Mouse (Mus musculus) limb, embryonic 11.5 days (tissue): ENCODE measurements at regions not wholly inside any gene's neighbourhood (a gene's known extent, or its start where the extent isn't known, plus 50 kb on each side); places are given as distances from the start of the nearest gene placed in this dataset.

Experiments used
- ATAC-seq: fragments of 200-750 bp; cut with Nextera tagmentation; 2 replicates; pipeline ENCODE4 v1.8.0; 2017; ENCODE audit warnings: low read depth; ENCODE audit not compliant: insufficient number of reproducible peaks, low FRiP score, low TSS enrichment
- DNase-seq: peaks from one replicate; pipeline ENCODE4 v3.0.0-alpha.2; 2015; ENCODE audit warnings: low spot score
- H3K27ac ChIP-seq: fragments of 300-500 bp; sonication (generic); replicated peaks from 2 replicates; pipeline ENCODE4 v1.5.1; 2014; ENCODE audit warnings: low read depth, mild to moderate bottlenecking, low read length
- H3K27me3 ChIP-seq: fragments of 300-500 bp; sonication (generic); 2 replicates; pipeline ENCODE4 v1.6.1; 2014; ENCODE audit warnings: mild to moderate bottlenecking, low read length, mixed read lengths; ENCODE audit not compliant: control insufficient read depth, insufficient read depth
- H3K36me3 ChIP-seq: fragments of 300-500 bp; sonication (generic); 2 replicates; pipeline ENCODE4 v1.6.1; 2014; ENCODE audit warnings: mild to moderate bottlenecking, low read length, moderate library complexity, mixed read lengths; ENCODE audit not compliant: control insufficient read depth, insufficient read depth
- H3K4me1 ChIP-seq: fragments of 300-500 bp; sonication (generic); 2 replicates; pipeline ENCODE4 v1.6.1; 2014; ENCODE audit warnings: low read length, mixed read lengths; ENCODE audit not compliant: control insufficient read depth, insufficient read depth
- H3K4me2 ChIP-seq: fragments of 300-500 bp; sonication (generic); 2 replicates; pipeline ENCODE4 v1.6.1; 2014; ENCODE audit warnings: low read depth, mild to moderate bottlenecking, moderate library complexity; ENCODE audit not compliant: severe bottlenecking
- H3K4me3 ChIP-seq: fragments of 300-500 bp; sonication (generic); 2 replicates; pipeline ENCODE4 v1.5.1; 2014; ENCODE audit warnings: low read depth, low read length
- H3K9ac ChIP-seq: fragments of 300-500 bp; sonication (generic); 2 replicates; pipeline ENCODE4 v1.6.1; 2014; ENCODE audit warnings: mild to moderate bottlenecking, low read length
- H3K9me3 ChIP-seq: fragments of 300-500 bp; sonication (generic); 2 replicates; pipeline ENCODE4 v1.6.1; 2016; ENCODE audit warnings: low read length; ENCODE audit not compliant: control insufficient read depth
- WGBS: fragments of 180-500 bp; shearing (Covaris S2); extraction: QIAGEN DNeasy Blood & Tissue Kit; methylation state at CpG from one replicate; pipeline ENCODE4 v1.1.7; 2014; 5-methylcytosine and 5-hydroxymethylcytosine counted together

GRCm38 (mm10) chr3:60411746-60412145 is 60.9 kb upstream of the Mbnl1 start:
- Histone ChIP-seq H3K36me3 (no peaks in the 10 kb centered on the region), H3K27ac (no peak overlapping the region), H3K27me3 (no peaks in the 10 kb centered on the region), H3K9me3 (no peaks in the 10 kb centered on the region), H3K4me2 (no peak overlapping the region), H3K9ac (no peak overlapping the region), H3K4me1 (no peaks in the 10 kb centered on the region), H3K4me3 (no peak overlapping the region)
- DNase-seq (no peak), ATAC-seq (no peak)
- 80% methylated on average over 1 of the region's 1 CpGs for WGBS

- H3K4me1 ChIP-seq, result no peaks in the 10 kb centered on the region
- ATAC-seq, result no peak
- no peaks in the 10 kb centered on the region for H3K27me3 ChIP-seq
- H3K4me2 ChIP-seq, result no peak overlapping the region
- no peak for DNase-seq
- no peak overlapping the region for H3K4me3 ChIP-seq
- no peak overlapping the region for H3K27ac ChIP-seq
- H3K9me3 ChIP-seq, result no peaks in the 10 kb centered on the region
- no peak overlapping the region for H3K9ac ChIP-seq
- no peaks in the 10 kb centered on the region for H3K36me3 ChIP-seq
Observed at GRCm38 (mm10) chr3:60412206-60412605, 60.4 kb upstream of the Mbnl1 start.

GRCm38 (mm10) chr3:60413749-60414148 is 58.9 kb upstream of the Mbnl1 start:
- DNase-seq, result no peak
- no peak overlapping the region for H3K4me3 ChIP-seq
- no peaks in the 10 kb centered on the region for H3K9me3 ChIP-seq
- H3K4me1 ChIP-seq, result no peaks in the 10 kb centered on the region
- no peaks in the 10 kb centered on the region for H3K27me3 ChIP-seq
- H3K9ac ChIP-seq, result no peak overlapping the region
- no peak overlapping the region for H3K4me2 ChIP-seq
- no peaks in the 10 kb centered on the region for H3K36me3 ChIP-seq
- WGBS, result 73% methylated on average over 3 of the region's 3 CpGs
- ATAC-seq, result no peak
- H3K27ac ChIP-seq, result no peak overlapping the region

GRCm38 (mm10) chr3:60417001-60417400 is 55.6 kb upstream of the Mbnl1 start:
- no peaks in the 10 kb centered on the region for H3K4me1 ChIP-seq
- no peak overlapping the region for H3K4me2 ChIP-seq
- H3K27ac ChIP-seq, result no peak overlapping the region
- DNase-seq, result no peak
- no peak overlapping the region for H3K4me3 ChIP-seq
- H3K9me3 ChIP-seq, result no peaks in the 10 kb centered on the region
- H3K36me3 ChIP-seq, result no peaks in the 10 kb centered on the region
- no peak for ATAC-seq
- WGBS, result 90% methylated on average over 1 of the region's 1 CpGs
- no peaks in the 10 kb centered on the region for H3K27me3 ChIP-seq
- no peak overlapping the region for H3K9ac ChIP-seq

GRCm38 (mm10) chr3:60418652-60419051 is 54.0 kb upstream of the Mbnl1 start:
- H3K4me2 ChIP-seq, result no peak overlapping the region
- DNase-seq (no peak), ATAC-seq (no peak)
- H3K27ac ChIP-seq, result no peak overlapping the region
- H3K36me3 ChIP-seq, result no peaks in the 10 kb centered on the region
- no peaks in the 10 kb centered on the region for H3K4me1 ChIP-seq
- H3K4me3 ChIP-seq, result no peak overlapping the region
- no peaks in the 10 kb centered on the region for H3K9me3 ChIP-seq
- no peaks in the 10 kb centered on the region for H3K27me3 ChIP-seq
- no peak overlapping the region for H3K9ac ChIP-seq

GRCm38 (mm10) chr3:60419216-60419615 is 53.4 kb upstream of the Mbnl1 start:
- no peaks in the 10 kb centered on the region for H3K36me3 ChIP-seq
- no peak for ATAC-seq
- H3K4me2 ChIP-seq, result no peak overlapping the region
- no peak overlapping the region for H3K27ac ChIP-seq
- no peaks in the 10 kb centered on the region for H3K9me3 ChIP-seq
- H3K4me3 ChIP-seq, result no peak overlapping the region
- H3K4me1 ChIP-seq, result no peaks in the 10 kb centered on the region
- H3K27me3 ChIP-seq, result no peaks in the 10 kb centered on the region
- DNase-seq, result no peak
- 90% methylated on average over 3 of the region's 3 CpGs for WGBS
- H3K9ac ChIP-seq, result no peak overlapping the region
